Mouse (Mus musculus) gastrocnemius, postnatal 36 days (tissue): ENCODE measurements around the gene Nxpe4. TPM values are rescaled to one million over a fixed set of nuclear protein-coding genes. Genes with fewer than 3 reads are reported as not detected.
A peak's percentile ranks its signal among the peaks of the same experiment; 100 is the strongest.
"Not testable (repeated sequence)": the region's sequence is repeated elsewhere in the genome, so short reads cannot be mapped to it uniquely, and the experiment has no call there.

Experiments
- DNase-seq, 2 experiments: peaks; one replicate each; pipeline ENCODE4 v3.0.0; 2022
- intact Hi-C: fragments of 180-260 bp; cut with DNase I; formaldehyde crosslinking; loops from one replicate; pipeline ENCODE4 v1.15.1; 2025
- total RNA-seq, 2 experiments: library from RNA; stranded (reverse); gene quantifications; 2 replicates each; pipeline ENCODE4 v1.2.3; 2021

The Nxpe4 gene
- total RNA-seq, 2 experiments from 2014 or later: 3.2 to 3.4 TPM

DNA sequence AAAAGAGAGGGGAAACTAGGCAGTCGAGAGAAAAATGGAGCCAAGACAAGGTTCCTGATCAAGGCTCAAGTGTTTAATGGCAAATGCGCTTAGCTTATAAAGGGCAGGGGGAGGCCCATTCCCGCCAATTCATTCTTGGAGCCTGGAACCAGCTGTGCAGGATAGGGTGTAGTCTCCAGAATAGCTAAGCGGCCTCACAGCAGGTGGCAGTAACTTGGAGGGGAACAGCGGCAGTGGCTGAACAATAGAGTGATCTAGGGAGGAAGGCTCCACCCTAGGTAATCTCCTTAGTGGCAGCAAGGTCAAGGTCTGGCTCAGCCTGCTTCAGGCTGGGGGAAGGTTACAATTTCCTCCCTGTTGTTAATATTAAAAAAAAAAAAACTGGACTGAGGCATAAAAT is 141.7 kb downstream of the Nxpe4 start:
- DNase-seq, intact Hi-C loops: not testable (repeated sequence)

DNA sequence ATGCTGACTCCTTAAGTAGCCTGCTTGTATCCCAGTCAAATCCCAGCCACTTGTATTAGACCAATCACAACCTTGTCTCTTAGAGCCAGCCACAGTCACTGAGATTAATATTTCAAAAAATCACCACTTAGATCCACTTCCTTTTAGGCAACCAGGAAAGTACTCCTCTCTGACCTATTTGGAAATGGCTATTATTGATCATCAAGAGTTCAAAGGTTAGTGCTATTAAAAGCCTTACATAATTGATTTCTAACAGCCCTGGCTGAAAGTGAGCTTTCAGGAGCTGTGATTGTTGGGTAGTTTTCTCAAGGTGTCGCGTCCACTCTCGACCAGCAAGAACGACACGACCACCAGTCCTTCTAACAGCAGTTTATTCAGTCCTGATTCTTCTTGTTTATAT is 149.4 kb downstream of the Nxpe4 start:
- intact Hi-C loops: no loop called here

DNA sequence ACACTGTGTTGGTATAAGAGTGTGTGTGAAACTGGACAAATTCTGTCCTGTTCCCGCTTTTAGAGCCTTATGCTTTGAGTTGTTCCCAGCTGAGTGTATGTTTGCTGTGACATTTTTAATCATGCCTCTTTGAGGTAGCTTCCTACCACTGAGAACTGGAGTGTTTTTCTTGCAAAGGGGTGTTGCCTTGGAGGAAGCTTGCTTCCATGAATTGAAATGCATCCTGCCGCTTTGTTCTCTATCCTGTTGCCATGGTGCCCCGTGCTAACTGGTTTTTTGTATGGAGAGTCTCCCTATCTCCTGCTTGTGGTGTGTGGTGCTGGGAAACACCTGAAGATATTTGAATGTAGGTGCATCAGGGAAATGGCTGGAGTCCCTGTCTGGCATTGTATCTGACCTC is 152.4 kb downstream of the Nxpe4 start:
- no peak for DNase-seq
- intact Hi-C loops: no loop called here

More for the DNA sequence above, 149.4 kb downstream of the Nxpe4 start:
- DNase-seq: no peak

DNA sequence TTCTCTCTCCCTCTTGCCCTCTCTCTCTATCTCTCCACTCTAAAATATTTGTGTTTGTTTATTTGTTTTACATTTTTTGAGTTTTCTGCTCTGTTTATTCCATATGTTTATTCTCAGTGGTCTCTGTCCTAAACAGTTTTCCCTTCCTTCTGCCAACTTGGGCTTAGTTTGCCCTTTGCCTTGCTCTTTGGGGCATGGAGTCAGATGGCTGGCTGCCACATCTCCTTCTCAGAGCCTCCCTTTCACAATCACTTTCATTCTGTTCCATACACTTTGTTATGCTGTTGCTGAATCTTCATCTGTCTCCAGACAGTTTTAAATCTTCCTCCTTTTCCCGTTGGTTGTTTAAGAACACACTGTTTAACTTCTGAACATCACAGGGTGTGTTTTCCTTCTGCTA is 154.0 kb downstream of the Nxpe4 start:
- no peak for DNase-seq
- intact Hi-C loops: no loop called here

DNA sequence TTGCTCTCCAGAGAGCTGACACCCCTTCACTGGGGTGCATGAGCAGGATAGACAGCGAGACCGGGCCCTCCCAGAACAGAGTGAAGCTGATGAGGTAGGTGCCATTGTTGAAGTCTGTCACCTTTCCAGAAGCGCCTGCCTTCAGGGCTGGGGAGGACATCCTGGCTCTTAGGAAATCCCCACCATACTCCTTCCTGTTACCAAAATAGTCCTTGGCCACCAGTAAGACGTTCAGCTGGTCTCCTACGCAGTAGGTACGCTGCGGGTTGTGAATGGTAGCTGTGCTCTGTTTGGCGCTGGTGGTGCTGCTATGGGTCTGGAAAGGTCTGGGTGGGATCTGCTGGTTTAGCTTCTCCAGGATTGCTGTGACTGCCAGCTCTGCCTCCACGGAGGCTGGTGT is 164.5 kb downstream of the Nxpe4 start:
- DNase-seq: peak in 1 of 2 experiments; percentile 17

DNA sequence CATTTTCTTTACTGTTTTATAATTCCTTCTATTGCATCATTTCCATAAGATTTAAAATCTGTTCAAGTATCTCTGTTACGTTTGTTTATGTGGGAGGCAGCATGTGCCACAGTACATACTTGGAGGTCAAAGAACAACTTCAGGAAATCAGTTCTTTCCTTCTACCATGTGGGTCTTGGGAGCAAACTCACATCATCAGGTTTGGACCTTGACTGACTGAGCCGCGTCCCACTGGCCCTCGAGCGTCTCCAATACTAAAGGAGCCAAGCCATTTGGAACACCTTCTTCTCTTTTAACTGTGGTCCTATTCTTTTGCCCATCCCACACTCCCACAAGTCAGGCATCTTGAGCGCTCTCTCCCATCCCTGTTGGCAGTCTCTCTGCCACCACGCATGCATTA is 167.8 kb downstream of the Nxpe4 start:
- intact Hi-C loops: no loop called here
- no peak for DNase-seq

More for the DNA sequence above, 164.5 kb downstream of the Nxpe4 start:
- intact Hi-C loops: no loop called here

DNA sequence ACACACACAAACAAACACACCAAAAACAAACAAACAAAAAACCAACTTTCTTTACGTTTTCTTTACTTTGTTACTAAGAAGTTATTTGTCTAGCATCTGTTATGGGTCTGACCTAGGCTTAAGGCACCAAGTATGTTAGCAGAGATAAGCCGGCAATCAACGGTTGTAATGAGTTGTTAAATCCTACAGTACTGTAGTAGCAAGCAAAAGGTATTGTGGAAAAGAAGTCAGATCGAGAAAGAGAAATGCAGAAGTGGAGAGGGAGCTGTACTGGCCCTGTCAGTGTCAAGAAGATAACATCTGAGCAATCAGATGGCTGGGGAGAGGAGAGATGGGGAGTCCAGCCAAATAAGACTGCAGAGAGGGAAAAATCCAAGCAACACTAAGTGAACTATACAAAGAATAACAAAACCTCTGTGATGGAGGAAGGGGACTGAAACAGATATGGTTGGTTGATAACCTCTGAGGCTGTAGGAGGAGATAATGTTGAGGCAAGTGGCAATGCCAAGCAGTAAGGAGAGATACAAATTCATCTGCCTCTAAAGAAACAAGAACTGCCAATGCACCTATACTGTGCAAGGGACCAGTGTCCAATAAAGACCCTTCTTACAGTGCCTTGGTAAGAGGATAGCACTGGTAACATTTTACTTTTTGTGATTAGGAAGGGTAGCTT is 177.1 kb downstream of the Nxpe4 start:
- DNase-seq: no peak
- intact Hi-C loops: no loop called here

DNA sequence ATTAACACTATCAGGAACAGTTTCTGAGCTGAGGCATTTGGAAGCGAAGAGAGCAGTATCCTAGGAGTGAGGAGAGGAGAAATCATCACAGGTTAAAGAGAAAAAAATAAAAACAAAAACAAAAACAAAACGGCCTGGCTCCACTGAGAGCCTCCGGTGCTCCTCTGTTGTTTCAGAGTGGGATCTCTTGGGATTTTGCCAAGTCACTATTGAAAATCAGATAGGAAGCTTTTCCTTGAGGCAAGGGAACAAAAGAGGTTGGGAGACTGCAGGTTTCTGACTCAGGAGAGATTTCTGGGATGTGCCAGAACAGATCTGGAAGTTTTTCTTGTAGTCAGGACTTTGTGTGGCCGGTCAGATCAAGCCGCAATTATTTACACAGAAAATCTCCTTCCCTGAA is 177.7 kb downstream of the Nxpe4 start:
- no peak for DNase-seq
- intact Hi-C loops: no loop called here

DNA sequence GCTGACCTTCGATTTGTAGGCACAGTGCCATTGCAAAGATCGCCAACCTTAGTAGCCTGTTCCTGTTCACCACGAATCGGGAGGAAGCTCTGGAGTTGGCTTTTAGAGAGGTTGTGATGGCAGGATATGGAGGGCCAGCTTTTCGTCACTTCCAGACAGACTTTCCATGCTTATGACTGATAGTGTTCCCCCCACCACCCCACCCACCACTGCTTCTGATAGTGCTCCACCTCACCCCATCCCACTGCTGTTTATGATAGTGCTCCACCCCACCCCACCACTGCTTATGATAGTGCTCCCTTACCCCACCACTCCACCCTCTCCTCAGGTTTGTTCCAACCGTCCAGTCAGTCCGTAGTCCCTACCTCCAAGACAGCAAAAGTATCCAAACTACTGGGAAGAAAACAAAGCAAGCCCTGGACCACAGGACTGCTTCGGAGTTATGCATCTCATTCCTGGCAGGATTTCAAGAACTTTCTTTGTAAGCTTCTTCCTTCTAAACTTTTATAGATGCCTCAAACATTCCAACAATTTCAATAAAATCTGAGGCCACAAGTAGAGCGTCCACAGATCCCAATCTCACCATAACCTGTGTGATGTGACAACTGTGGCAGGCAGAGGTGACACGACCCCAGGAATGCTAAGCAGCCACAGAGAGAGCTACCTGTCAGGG is 179.0 kb downstream of the Nxpe4 start:
- intact Hi-C loops: no loop called here
- no peak for DNase-seq

DNA sequence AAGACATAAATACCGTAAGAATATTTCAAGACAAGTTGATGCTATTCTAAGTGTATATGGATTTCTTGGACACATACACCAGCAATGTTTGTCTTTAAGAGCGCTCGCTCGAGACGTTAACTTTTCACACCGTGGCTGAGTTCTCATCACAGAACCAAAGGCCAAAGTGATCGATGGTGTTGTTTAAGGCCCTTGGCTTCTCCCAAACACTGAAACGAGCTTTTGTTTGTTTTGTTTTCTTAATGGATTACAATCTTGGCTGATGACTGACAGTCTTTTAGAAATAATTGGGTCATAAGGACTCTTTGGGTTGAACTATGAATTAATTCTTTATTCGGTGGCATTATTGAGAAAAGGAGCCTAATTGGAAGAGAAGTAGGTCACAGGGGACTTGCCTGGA is 183.6 kb downstream of the Nxpe4 start:
- DNase-seq: no peak
- intact Hi-C loops: no loop called here

DNA sequence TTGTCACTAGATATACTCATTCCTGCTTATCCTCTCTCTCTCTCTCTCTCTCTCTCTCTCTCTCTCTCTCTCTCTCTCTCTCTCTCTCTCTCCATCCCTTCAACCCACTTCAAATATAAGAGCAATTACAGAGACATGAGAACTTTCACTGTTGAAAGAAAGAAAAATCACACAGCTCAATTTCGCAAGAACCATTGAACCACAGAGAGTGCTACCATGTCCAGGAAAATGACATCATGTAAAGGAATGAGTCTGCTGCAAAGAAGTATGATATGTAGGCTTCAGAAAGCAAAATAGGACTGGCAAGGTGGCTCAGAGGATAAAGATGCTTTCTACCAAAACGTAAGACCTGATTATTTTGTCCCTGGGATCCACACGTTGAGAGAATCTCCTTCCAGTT is 184.0 kb downstream of the Nxpe4 start:
- DNase-seq: no peak
- intact Hi-C loops: no loop called here

DNA sequence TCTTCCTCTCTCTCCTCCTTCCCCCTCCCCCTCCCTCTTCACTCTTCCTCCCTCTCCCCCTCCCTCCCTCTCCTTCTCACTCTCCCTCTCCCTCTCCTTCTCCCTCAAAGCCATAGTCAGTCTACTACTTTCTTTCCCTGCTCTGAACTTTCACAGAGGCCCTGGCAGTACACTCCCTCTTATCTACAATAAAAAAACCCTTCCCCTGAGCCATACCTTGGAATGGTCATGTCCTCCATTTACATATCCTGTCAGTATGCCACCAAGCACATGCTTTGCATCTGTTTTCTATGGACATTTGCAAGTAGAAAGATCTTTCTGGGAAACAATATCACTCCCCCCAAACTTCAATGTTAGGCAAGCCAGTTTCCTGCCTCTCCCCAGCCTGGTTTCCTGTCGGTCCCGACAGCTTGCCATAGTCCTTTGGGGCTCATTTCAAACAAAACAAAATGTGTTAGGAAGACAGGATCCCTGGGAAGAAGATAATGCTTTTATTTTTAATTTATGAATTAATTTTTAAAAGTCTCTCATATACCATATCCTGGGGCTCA is 191.4 kb downstream of the Nxpe4 start, which contains the start of gene Nxpe2:
TSS of gene Nxpe2 (minus strand) at position 307 of the 551 bp plus-strand sequence.
- no peak for DNase-seq
- intact Hi-C loops: no loop called here

DNA sequence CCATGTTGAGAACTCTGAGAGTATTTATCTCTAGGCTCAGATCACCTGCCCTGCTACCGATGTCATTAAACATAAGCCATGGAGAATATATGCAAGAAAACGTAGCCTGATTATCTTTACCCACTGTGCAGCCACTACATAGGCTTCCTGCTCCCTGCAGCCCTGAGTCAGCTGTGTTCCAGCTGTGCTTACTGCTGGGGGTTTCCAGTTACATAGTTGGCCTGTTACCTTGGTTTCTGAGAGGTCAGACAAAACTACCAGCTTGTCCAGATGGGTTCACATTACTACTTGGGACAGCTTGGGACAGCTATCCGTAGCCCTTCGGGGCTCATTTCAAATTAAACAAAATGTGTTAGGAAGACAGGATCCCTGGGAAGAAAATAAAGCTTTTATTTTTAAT is 192.3 kb downstream of the Nxpe4 start:
- intact Hi-C loops: loop anchor here (1.0 kb wide), 1 partner anchor 88 kb away; no protein-coding TSS in a partner anchor
- DNase-seq: no peak

DNA sequence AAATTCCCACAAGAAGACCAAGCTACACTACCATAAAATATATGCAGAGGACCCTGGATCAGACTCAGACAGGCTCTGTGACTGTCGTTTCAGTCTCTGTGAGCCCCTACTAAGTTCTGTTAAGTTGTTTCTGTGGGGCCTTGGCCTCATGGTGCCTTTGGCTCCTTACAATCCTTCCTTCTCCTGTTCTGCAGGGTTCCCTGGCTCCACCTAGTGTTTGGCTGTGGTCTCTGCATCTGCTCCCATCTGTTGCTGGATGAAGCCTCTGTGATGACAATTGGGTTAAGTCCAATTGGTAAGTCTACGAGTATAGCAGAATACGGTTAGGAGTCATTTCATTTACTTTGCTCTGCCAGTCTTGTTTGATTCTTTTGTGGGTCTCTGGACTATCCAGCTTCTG is 193.0 kb downstream of the Nxpe4 start:
- intact Hi-C loops: loop anchor here (1.0 kb wide), 1 partner anchor 88 kb away; no protein-coding TSS in a partner anchor
- DNase-seq: peak; percentile 75 to 76

DNA sequence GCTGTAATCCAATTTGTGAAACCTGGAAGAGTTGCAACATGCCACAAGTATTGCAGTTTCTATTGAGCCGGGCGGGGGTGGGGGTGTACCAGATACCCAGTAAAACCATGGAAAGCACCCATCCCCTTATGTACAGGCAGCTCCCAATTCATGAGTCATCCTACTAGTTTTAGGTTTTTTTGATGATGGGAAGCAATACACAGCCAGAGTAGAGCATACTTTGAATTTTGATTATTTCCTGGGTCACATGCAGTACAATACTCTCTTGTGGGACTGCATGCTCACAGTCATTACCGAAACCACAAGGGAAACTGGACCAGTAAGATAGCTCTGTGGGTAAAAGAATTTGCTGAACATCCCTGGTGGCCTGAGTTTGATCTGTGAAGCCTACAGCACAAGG is 195.3 kb downstream of the Nxpe4 start:
- intact Hi-C loops: no loop called here
- no peak for DNase-seq

DNA sequence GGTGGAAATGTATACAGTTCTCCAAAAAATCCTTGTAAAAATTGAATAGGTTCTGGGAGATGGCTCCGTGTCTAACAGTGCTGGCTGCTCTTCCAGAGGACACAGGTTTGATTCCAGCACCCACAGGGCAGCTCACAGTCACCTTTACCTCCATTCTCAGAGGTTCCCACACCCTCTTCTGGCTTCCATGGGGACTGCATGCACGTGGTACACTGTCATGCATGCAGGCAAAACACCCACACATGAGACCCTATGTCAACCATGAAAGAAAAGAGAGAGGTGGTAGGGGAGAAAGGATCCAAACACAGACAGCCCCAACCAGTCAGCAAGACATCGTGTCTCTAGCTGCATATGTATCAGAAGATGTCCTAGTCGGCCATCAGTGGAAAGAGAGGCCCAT is 199.0 kb downstream of the Nxpe4 start:
- intact Hi-C loops: no loop called here
- no peak for DNase-seq

DNA sequence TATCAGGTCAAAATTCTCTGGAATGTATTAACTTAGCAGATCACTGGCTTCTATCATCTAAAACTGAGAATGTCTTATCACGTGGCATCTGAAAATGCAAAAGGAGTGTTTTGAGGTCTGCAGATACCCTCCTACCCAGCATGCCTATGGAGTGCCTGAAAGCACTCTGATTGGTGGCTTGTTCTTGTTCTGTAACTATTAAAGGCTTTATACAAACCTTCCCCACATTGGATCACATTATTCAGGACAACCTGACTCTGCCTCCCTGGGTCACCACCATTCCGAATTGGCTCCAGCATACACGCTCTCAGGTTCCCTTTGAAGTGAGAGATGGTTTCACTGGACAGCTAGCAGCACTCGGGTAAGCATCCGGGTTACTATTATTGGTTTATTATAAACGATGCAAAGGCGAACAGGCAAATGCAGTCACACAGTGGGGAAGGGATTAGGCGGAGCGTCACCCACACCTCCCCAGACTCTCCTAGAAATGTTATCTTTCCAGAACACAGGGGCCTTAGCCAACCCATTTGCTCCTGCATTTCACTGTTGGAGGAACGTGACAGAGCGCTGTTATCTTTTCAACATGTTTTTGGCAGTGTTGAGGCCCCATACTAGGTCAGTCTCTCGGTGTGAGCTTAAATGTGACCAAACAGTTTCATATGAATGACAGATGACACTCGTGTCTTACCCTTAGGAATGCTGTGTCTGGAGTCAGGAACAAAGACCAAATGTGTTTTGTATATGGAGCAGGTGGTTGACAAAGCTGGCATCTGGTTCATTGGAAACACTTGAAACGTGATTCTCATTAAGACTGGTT is 200.2 kb downstream of the Nxpe4 start:
- no peak for DNase-seq
- intact Hi-C loops: no loop called here

DNA sequence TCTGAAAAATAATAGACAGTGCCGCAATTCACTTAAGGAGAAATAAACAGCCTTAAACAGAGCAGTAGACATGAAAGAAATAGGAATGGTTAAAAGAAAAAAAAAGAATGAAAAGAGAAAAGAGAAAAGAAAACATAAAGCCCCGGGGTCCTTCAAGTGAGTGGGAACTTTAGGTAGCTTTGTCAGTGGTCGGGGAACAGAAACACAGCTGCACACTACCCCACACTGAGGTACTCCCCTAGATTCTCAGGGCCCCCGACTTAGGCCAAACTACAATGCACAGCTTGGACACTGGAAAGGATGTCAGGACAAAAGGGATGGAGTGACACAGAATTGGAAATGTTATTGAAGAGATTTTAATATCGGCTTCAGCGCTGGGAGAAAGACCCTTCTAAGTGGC is 200.9 kb downstream of the Nxpe4 start:
- intact Hi-C loops: no loop called here

DNA sequence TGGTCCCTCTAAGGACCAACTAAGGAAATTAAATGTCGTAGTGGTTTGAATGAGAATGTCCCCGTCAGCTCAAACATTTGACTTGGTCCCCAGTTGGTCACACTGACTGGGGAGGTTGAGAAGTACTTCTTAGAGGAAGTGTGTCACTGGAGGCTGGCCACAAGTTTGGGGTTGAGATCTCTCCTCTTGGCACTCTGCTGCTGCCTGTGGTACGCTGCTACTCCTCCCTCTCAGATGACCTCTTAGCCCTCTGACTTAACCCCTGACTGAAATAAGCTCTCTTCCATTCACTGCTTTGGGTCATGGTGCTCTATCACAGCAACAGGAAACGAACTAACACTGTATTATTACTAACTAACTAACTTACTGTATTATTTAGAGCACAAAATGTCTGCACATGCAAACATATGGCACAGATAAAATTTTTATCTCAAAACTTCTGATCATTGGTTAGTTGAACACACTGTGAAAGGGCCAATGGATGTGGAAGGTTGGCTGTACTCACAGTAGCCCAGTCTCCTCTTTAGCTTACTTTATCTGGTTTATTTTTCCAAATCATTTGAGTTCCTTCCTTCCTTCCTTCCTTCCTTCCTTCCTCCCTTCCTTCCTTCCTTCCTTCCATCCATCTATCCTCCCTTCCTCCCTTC is 211.5 kb downstream of the Nxpe4 start:
- DNase-seq: no peak
- intact Hi-C loops: no loop called here

More for the DNA sequence above, 200.9 kb downstream of the Nxpe4 start:
- DNase-seq: no peak

DNA sequence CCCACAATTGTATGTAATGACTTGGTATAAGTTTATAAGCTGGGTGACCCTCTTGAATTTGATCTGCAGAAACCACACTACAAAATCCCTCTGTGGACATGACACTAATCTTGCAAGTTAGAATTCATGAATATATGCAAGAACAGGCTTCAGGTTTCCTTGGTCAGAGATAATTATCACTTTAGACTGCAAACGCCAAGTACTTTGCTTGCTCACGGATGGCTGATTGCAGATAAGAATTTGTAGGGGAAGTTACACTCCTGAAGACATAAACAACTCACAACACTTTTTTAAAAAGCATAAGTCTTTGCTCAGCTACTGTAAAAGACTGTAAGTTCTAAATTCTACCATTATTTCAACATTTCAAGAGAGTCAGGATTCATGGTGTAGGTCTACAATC is 212.5 kb downstream of the Nxpe4 start:
- intact Hi-C loops: no loop called here
- no peak for DNase-seq

DNA sequence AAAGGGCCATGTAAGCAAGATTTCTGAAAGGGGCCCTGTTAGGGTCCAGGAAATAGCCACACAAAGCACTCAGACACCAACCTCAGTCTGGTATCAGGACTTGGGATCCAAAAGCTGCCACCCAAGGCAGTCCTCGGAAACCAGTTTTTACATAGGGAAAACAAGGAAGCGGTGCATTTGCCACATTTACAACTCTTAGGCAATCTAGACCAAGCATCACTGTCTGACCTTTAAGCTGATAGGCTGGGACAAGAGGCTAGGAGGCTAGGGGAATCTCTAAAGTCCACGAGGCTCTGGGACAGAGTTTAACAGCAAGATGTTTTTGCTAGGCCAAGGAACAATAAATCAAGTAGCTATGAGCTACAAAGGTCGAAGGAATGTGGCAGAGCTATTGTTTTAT is 226.6 kb downstream of the Nxpe4 start:
- no peak for DNase-seq
- intact Hi-C loops: no loop called here
